Mouse (Mus musculus): ENCODE measurements at regions not wholly inside any gene's neighbourhood (a gene's known extent, or its start where the extent isn't known, plus 50 kb on each side); places are given as distances from the start of the nearest gene placed in this dataset.

- no peak for TF ChIP-seq CTCF (IDR thresholded peaks at IDR 0.05; ENCODE audit: low read depth)
- no peak for TF ChIP-seq EP300 (IDR thresholded peaks at IDR 0.05; ENCODE audit: low read depth)
These were observed 279.6 kb downstream of the Gm7489 start for GRCm38 (mm10) chr15:54164350-54164749.
